10 mouse cellular contexts compared by ENCODE assay signal in genomic region chr5:107727007-107727402, GRCm38 (mm10). TPM values are rescaled to one million over a fixed set of nuclear protein-coding genes. Genes with fewer than 3 reads are reported as not detected.
DNase-seq lines count a peak whose midpoint lies in the region; ATAC-seq and TF ChIP-seq lines count a peak whose summit lies in the region.
"Had no signal": no experiment of that assay in that cellular context is flagged by ENCODE, and none has a peak within 500 bp of the region (broad histone marks: within the 10 kb centered on the region; RNA-seq: fewer than 3 reads in every experiment).

No protein-coding gene starts in this region.

- peaks cover 88% of the 10 kb centered on the region for H3K27me3 ChIP-seq in heart, embryonic 14.5 days (ENCODE audit: control insufficient read depth, insufficient read depth, low read length)
- H3K27me3 ChIP-seq in heart, postnatal 0 days (ENCODE audit: control insufficient read depth, insufficient read depth, low read length): peaks cover 91% of the 10 kb centered on the region
- peaks cover 93% of the 10 kb centered on the region for H3K27me3 ChIP-seq in liver, embryonic 15.5 days

- H3K4me2 ChIP-seq in heart, embryonic 14.5 days (ENCODE audit: low read length): peak overlapping the region; percentile 76
- H3K4me2 ChIP-seq in heart, postnatal 0 days (ENCODE audit: low read depth, low read length): peak overlapping the region; percentile 74
- peak overlapping the region; percentile 60 for H3K4me2 ChIP-seq in liver, embryonic 15.5 days

- 27% methylated on average over 12 of the region's 12 CpGs for WGBS in heart, embryonic 14.5 days
- 12% methylated on average over 12 of the region's 12 CpGs for WGBS in bone marrow, adult 2 months
- 30% methylated on average over 12 of the region's 12 CpGs for WGBS in heart, postnatal 0 days
- 25% methylated on average over 12 of the region's 12 CpGs for WGBS in liver, embryonic 15.5 days (ENCODE audit: insufficient replicate concordance)

- H3K9me3 ChIP-seq in heart, embryonic 14.5 days (ENCODE audit: control insufficient read depth, low read length): no peaks in the 10 kb centered on the region
- no peaks in the 10 kb centered on the region for H3K9me3 ChIP-seq in heart, postnatal 0 days (replicated peaks; ENCODE audit: control insufficient read depth, low read length)
- H3K9me3 ChIP-seq in liver, embryonic 15.5 days (replicated peaks): no peaks in the 10 kb centered on the region

- H3K4me3 ChIP-seq in heart, embryonic 14.5 days (ENCODE audit: control insufficient read depth in 1 of 2, insufficient read depth in 1 of 2, low read depth in 1 of 2, low read length in 2 of 2): peak overlapping the region in 1 of 2 experiments; percentile 43; a peak in 3 of 4 replicates
- peak overlapping the region; percentile 68 for H3K4me3 ChIP-seq in bone marrow, adult 2 months (replicated peaks; ENCODE audit: control insufficient read depth, low read depth, low read length)
- H3K4me3 ChIP-seq in heart, postnatal 0 days (ENCODE audit: low read depth, low read length): peak overlapping the region; percentile 53
- H3K4me3 ChIP-seq in liver, embryonic 15.5 days (replicated peaks): peak overlapping the region; percentile 42
- H3K4me3 ChIP-seq: erythroblast, embryonic 14.5 days had no signal

- DNase-seq in heart, adult 9 months (ENCODE audit: low spot score in 2 of 2): no peak
- DNase-seq in heart, postnatal 0 days (ENCODE audit: low spot score): no peak
- DNase-seq in thymus, postnatal 4 days: no peak
- no peak for DNase-seq in frontal cortex, postnatal 10 days (ENCODE audit: low spot score in 2 of 2)
- DNase-seq in cerebellum, postnatal 10 days: no peak

- TF ChIP-seq POLR2A in bone marrow, adult 2 months (IDR thresholded peaks at IDR 0.05; ENCODE audit: borderline replicate concordance, control insufficient read depth, low read depth, low read length): no peak

- ATAC-seq in heart, embryonic 14.5 days (ENCODE audit: insufficient number of reproducible peaks, insufficient read depth, low FRiP score, low read depth): no peak
- ATAC-seq in heart, postnatal 0 days (ENCODE audit: insufficient read depth, low read depth): no peak
- no peak for ATAC-seq in liver, embryonic 15.5 days (ENCODE audit: insufficient read depth)

- H3K27ac ChIP-seq in heart, embryonic 14.5 days (replicated peaks in 1 of 2; ENCODE audit: control insufficient read depth in 1 of 2, insufficient read depth in 1 of 2, low read depth in 2 of 2, low read length in 2 of 2): no peak overlapping the region
- peak overlapping the region; percentile 87 for H3K27ac ChIP-seq in bone marrow, adult 2 months (ENCODE audit: control insufficient read depth, insufficient read depth, low read depth, low read length, poor library complexity)
- H3K27ac ChIP-seq in heart, postnatal 0 days (ENCODE audit: low read depth): no peak overlapping the region
- H3K27ac ChIP-seq in liver, embryonic 15.5 days (replicated peaks): no peak overlapping the region

- TF ChIP-seq EP300 in heart, postnatal 0 days (IDR thresholded peaks at IDR 0.05; ENCODE audit: low read depth): no peak

- H3K9ac ChIP-seq in heart, embryonic 14.5 days (ENCODE audit: low read length): no peak overlapping the region
- no peak overlapping the region for H3K9ac ChIP-seq in heart, postnatal 0 days (replicated peaks; ENCODE audit: low read depth, low read length)
- no peak overlapping the region for H3K9ac ChIP-seq in liver, embryonic 15.5 days

- TF ChIP-seq CTCF in bone marrow, adult 2 months (IDR thresholded peaks at IDR 0.05; ENCODE audit: control insufficient read depth, insufficient read depth, low read length): no peak
- no peak for TF ChIP-seq CTCF in heart, postnatal 0 days (IDR thresholded peaks at IDR 0.05; ENCODE audit: low read depth)

- no peaks in the 10 kb centered on the region for H3K36me3 ChIP-seq in heart, embryonic 14.5 days (ENCODE audit: control insufficient read depth, insufficient read depth, low read length)
- H3K36me3 ChIP-seq in heart, postnatal 0 days (replicated peaks; ENCODE audit: control insufficient read depth, insufficient read depth, low read length): no peaks in the 10 kb centered on the region
- no peaks in the 10 kb centered on the region for H3K36me3 ChIP-seq in liver, embryonic 15.5 days (replicated peaks)

- H3K4me1 ChIP-seq in heart, embryonic 14.5 days (ENCODE audit: control insufficient read depth in 2 of 2, insufficient read depth in 2 of 2, low read length in 2 of 2): peaks cover 22 to 44% of the 10 kb centered on the region in 2 experiments
- no peaks in the 10 kb centered on the region; the same call in 1 of the 2 replicates for H3K4me1 ChIP-seq in bone marrow, adult 2 months (ENCODE audit: control insufficient read depth, insufficient read depth, low read length)
- H3K4me1 ChIP-seq in heart, postnatal 0 days (ENCODE audit: control insufficient read depth, insufficient read depth): peaks cover 29% of the 10 kb centered on the region; the same call in 1 of the 2 replicates
- peaks cover 32% of the 10 kb centered on the region for H3K4me1 ChIP-seq in liver, embryonic 15.5 days (replicated peaks)

RNA-seq across cellular contexts. Expression of gene Gfi1, which starts 1.2 kb away (rescaled TPM):
- polyA plus RNA-seq in heart, embryonic 14.5 days (2014; fragmentation: Nextera tagmentation; extraction: Ambion mirVana): 0.09 TPM in 1 of 2 replicates, not detected in the other
- 9.0 and 21.1 TPM in 2 replicates for polyA plus RNA-seq in bone marrow, adult 2 months (2011; ENCODE audit: insufficient read depth, insufficient read length, low replicate concordance, missing spikeins)
- total RNA-seq in heart, postnatal 0 days (2014; rRNA removed; ENCODE audit: low replicate concordance): 0.62 TPM in 1 of 2 replicates, not detected in the other
- polyA plus RNA-seq in heart, postnatal 0 days (2015; fragmentation: Nextera tagmentation; extraction: Ambion mirVana): not detected in 2 replicates
- 1.6 and 2.1 TPM in 2 replicates for polyA plus RNA-seq in liver, embryonic 15.5 days (2015; fragmentation: Nextera tagmentation; extraction: Ambion mirVana)
- total RNA-seq: layer of hippocampus, postnatal 36 days had no signal
